Mouse (Mus musculus) thymus, adult 2 months (tissue): ENCODE results near the gene St3gal2. TPM values are rescaled to one million over a fixed set of nuclear protein-coding genes. Genes with fewer than 3 reads are reported as not detected.
"Not testable (repeated sequence)": the region's sequence is repeated elsewhere in the genome, so short reads cannot be mapped to it uniquely, and the experiment has no call there.

Source experiments
- DNase-seq: peaks from one replicate; pipeline ENCODE4 v3.0.0; 2021
- H3K27ac ChIP-seq: fragments of 200-500 bp; 2 replicates; pipeline ENCODE4 v1.5.1; 2012; ENCODE audit warnings: low read length, control low read depth; ENCODE audit not compliant: control insufficient read depth, insufficient read depth
- H3K27me3 ChIP-seq: fragments of 200-500 bp; 2 replicates; pipeline ENCODE4 v1.6.1; 2012; ENCODE audit warnings: mild to moderate bottlenecking, low read length, moderate library complexity, mixed read lengths; ENCODE audit not compliant: control insufficient read depth, insufficient read depth
- H3K36me3 ChIP-seq: fragments of 200-500 bp; 2 replicates; pipeline ENCODE4 v1.6.1; 2012; ENCODE audit warnings: mild to moderate bottlenecking, low read length, moderate library complexity; ENCODE audit not compliant: control insufficient read depth, insufficient read depth
- H3K4me1 ChIP-seq: fragments of 200-500 bp; replicated peaks from 2 replicates; pipeline ENCODE4 v1.6.1; 2012; ENCODE audit warnings: low read length; ENCODE audit not compliant: control insufficient read depth, insufficient read depth
- H3K4me3 ChIP-seq: fragments of 200-500 bp; 2 replicates; pipeline ENCODE4 v1.5.1; 2012; ENCODE audit warnings: mild to moderate bottlenecking, low read length, control low read depth, moderate library complexity; ENCODE audit not compliant: control insufficient read depth, insufficient read depth
- CTCF ChIP-seq: fragments of 200-500 bp; IDR thresholded peaks from 2 replicates; pipeline ENCODE4 v1.5.1; 2012; ENCODE audit warnings: mild to moderate bottlenecking, control low read depth, low read length, moderate library complexity, borderline replicate concordance; ENCODE audit not compliant: control insufficient read depth, poor library complexity, insufficient read depth; ENCODE audit errors: extremely low read depth
- POLR2A ChIP-seq: fragments of 200-500 bp; IDR thresholded peaks from 2 replicates; pipeline ENCODE4 v1.6.1; 2012; ENCODE audit warnings: mild to moderate bottlenecking, low read length, control low read depth, moderate library complexity; ENCODE audit not compliant: control insufficient read depth, poor library complexity, insufficient read depth; ENCODE audit errors: extremely low read depth
- WGBS: fragments of 180-500 bp; shearing (Covaris S2); methylation state at CpG from one replicate; pipeline ENCODE4 v1.1.7; 2018; 5-methylcytosine and 5-hydroxymethylcytosine counted together
- polyA plus RNA-seq: library from polyadenylated mRNA; depleted of rRNA; stranded (reverse); fragments of >200 nt; gene quantifications from 2 replicates; pipeline ENCODE4 v1.2.3, GENCODE M21; 2012

The St3gal2 gene
- polyA plus RNA-seq, 1 experiment, result 22.1 TPM

GRCm38 (mm10) chr8:110895812-110896211, 23.9 kb upstream of the St3gal2 start:
- Histone ChIP-seq H3K36me3 (no peaks in the 10 kb centered on the region), H3K27me3 (no peaks in the 10 kb centered on the region), H3K4me3 (no peak overlapping the region), H3K27ac (no peak overlapping the region), H3K4me1 (no peaks in the 10 kb centered on the region)
- 95% methylated on average over 13 of the region's 13 CpGs for WGBS
- TF ChIP-seq POLR2A (no peak), CTCF (no peak)
- no peak for DNase-seq

GRCm38 (mm10) chr8:110897495-110897894, 22.2 kb upstream of the St3gal2 start:
- WGBS, result 98% methylated on average over 6 of the region's 6 CpGs
- H3K4me3 ChIP-seq, result no peak overlapping the region

GRCm38 (mm10) chr8:110901056-110901455, 18.7 kb upstream of the St3gal2 start:
- no peak overlapping the region for H3K4me3 ChIP-seq
- H3K36me3 ChIP-seq, result no peaks in the 10 kb centered on the region
- DNase-seq, result no peak
- H3K4me1 ChIP-seq, result no peaks in the 10 kb centered on the region
- H3K27me3 ChIP-seq, result no peaks in the 10 kb centered on the region
- 92% methylated on average over 3 of the region's 3 CpGs for WGBS
- TF ChIP-seq POLR2A, result no peak
- TF ChIP-seq CTCF, result no peak
- H3K27ac ChIP-seq, result no peak overlapping the region

More at GRCm38 (mm10) chr8:110897495-110897894, 22.2 kb upstream of the St3gal2 start:
- Histone ChIP-seq H3K36me3 (no peaks in the 10 kb centered on the region), H3K27me3 (no peaks in the 10 kb centered on the region), H3K4me1 (no peaks in the 10 kb centered on the region), H3K27ac (no peak overlapping the region)
- TF ChIP-seq POLR2A (no peak), CTCF (no peak)
- DNase-seq, result no peak

GRCm38 (mm10) chr8:110901839-110902578, 17.7 kb upstream of the St3gal2 start, which contains the start of gene Fuk:
TSS of gene Fuk (minus strand) at chr8:110902488.
- peak; percentile 88 for DNase-seq
- Histone ChIP-seq H3K36me3 (no peaks in the 10 kb centered on the region), H3K27ac (no peak within 1 kb of the TSS), H3K4me1 (no peaks in the 10 kb centered on the region), H3K4me3 (peak within 1 kb of the TSS; percentile 57), H3K27me3 (no peaks in the 10 kb centered on the region)
- peak; percentile 47; the same call in 1 of the 2 replicates for TF ChIP-seq POLR2A
- no peak for TF ChIP-seq CTCF
- 4% methylated on average over 30 of the region's 30 CpGs for WGBS

GRCm38 (mm10) chr8:110902579-110902965, 17.1 kb upstream of the St3gal2 start:
- Histone ChIP-seq H3K4me1 (no peaks in the 10 kb centered on the region), H3K4me3 (no peak overlapping the region), H3K27ac (no peak overlapping the region), H3K27me3 (no peaks in the 10 kb centered on the region), H3K36me3 (no peaks in the 10 kb centered on the region)
- WGBS, result 69% methylated on average over 2 of the region's 2 CpGs
- no peak for DNase-seq
- TF ChIP-seq CTCF, result no peak
- TF ChIP-seq POLR2A, result no peak

GRCm38 (mm10) chr8:110905404-110905803, 14.3 kb upstream of the St3gal2 start:
- H3K4me1 ChIP-seq, result no peaks in the 10 kb centered on the region
- no peaks in the 10 kb centered on the region for H3K36me3 ChIP-seq
- no peak for DNase-seq
- TF ChIP-seq CTCF (no peak), POLR2A (no peak)
- H3K4me3 ChIP-seq, result no peak overlapping the region
- 86% methylated on average over 6 of the region's 6 CpGs for whole genome bisulfite sequencing
- H3K27ac ChIP-seq, result no peak overlapping the region
- no peaks in the 10 kb centered on the region for H3K27me3 ChIP-seq

GRCm38 (mm10) chr8:110906682-110907081, 13.0 kb upstream of the St3gal2 start:
- Histone ChIP-seq H3K36me3 (no peaks in the 10 kb centered on the region), H3K4me1 (no peaks in the 10 kb centered on the region), H3K27ac (no peak overlapping the region), H3K4me3 (no peak overlapping the region), H3K27me3 (no peaks in the 10 kb centered on the region)
- TF ChIP-seq CTCF, result no peak
- no peak for TF ChIP-seq POLR2A
- WGBS, result 100% methylated on average over 1 of the region's 1 CpGs
- no peak for DNase-seq

- not testable (repeated sequence) for H3K4me3 ChIP-seq, DNase-seq, H3K27ac ChIP-seq, H3K27me3 ChIP-seq, H3K36me3 ChIP-seq, H3K4me1 ChIP-seq
Observed at GRCm38 (mm10) chr8:110909850-110910249, 9.9 kb upstream of the St3gal2 start.
